Mouse (Mus musculus) heart, postnatal 25 days (tissue): ENCODE measurements around the gene Mllt1. TPM values are rescaled to one million over a fixed set of nuclear protein-coding genes. Genes with fewer than 3 reads are reported as not detected.
A peak's percentile ranks its signal among the peaks of the same experiment; 100 is the strongest.

ENCODE experiments used
- DNase-seq: peaks from one replicate; pipeline ENCODE4 v3.0.0; 2022; ENCODE audit warnings: low spot score
- intact Hi-C: fragments of 180-260 bp; cut with DNase I; formaldehyde crosslinking; loops from one replicate; pipeline ENCODE4 v1.15.1; 2025
- total RNA-seq, 2 experiments: library from RNA; stranded (reverse); gene quantifications; 2 replicates each; pipeline ENCODE4 v1.2.3; 2021

Mllt1 gene
- 10 to 100 TPM; 21.6 to 21.8 TPM for total RNA-seq

DNA sequence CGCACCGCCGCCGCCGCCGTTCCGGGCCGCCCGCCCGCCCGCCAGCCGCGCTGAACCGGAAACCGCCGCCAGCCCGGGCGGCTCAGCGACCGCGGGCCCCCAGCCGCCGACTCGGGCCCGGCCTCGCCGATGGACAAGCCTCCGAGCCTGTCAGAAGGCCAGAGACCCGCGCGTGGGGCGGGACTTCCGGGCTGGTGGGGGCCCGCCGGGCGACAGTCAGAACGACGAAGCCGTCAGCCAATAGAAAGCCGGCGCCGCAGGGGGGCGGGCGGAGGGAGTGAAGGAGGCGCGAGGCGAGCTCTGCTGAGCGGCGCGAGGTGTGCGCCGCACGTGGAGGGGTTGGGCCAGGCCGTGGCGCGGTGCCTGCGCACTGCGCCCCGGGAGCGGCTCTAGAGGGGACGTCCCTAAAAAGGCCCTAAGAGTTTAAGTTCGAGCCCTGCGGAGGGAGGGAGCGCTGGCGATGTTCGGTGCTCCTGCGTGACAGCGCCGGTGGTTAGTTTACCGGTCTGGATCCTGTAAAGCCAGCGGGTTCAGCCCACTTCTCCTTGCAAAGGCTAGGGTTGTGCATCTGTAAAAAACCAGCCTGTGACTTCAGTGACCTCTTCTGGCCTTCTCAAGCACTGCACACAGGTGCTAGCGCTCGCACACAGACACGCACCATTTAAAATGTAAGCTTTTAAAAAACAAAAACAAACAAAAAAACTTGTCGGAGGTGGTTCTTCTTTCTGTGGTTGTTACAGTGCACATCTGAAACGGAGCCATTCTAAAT lies at the start of gene Mllt1:
Gene Mllt1, minus strand, starts transcription at position 53 of the 769 bp plus-strand sequence.
- intact Hi-C loops = loop anchor here (5.0 kb wide), 1 partner anchor 38 kb away; no protein-coding TSS in a partner anchor
- peak; percentile 97 for DNase-seq

DNA sequence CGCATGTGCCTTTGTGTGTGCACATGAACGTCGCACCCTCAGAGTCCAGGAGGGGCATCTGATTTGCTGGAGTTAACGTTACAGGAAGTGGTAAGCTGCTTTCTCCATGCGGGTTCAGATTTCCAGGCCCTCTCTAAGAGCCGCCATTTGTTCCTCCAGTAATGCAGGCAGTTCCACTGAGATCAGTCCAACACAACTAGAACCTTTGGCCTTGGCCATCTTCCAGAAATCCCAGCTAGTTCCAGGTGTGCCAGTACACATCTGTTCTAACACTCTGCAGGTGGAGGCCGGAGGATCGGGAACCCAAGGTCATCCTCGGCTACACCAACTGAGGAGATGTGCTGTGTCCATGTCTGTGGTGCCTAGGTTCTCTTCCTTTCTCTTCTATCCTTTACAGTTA lies 49.7 kb upstream of the Mllt1 start:
- DNase-seq = no peak
- intact Hi-C loops = no loop called here

GRCm38 (mm10) chr17:56982013-56982412 lies 46.8 kb upstream of the Mllt1 start, which contains the start of gene Acer1:
Gene Acer1 (minus strand): TSS chr17:56982126.
- intact Hi-C loops = no loop called here
- DNase-seq = no peak

GRCm38 (mm10) chr17:56981049-56981448 lies 45.8 kb upstream of the Mllt1 start:
- DNase-seq = no peak
- intact Hi-C loops = no loop called here

DNA sequence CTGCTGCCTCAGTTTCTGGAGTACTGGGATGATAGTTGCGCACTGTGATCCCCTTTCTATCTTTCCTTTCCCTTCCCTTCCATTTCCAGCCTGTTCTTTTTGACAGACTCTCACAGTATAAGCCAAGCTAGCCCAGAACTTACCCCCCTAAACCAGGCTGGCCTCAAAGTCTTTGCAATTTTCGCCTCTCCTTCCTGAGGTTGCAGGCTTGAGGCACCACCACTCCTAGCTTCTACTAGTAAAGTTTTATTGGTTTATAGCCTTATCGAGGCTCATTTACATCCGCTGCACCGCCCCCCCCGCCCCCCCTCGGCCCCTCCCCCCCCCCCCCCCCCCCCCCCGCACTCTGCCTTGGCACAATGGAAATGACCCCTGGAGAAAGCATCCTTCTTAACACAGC lies 44.3 kb upstream of the Mllt1 start:
- intact Hi-C loops = no loop called here
- no peak for DNase-seq

DNA sequence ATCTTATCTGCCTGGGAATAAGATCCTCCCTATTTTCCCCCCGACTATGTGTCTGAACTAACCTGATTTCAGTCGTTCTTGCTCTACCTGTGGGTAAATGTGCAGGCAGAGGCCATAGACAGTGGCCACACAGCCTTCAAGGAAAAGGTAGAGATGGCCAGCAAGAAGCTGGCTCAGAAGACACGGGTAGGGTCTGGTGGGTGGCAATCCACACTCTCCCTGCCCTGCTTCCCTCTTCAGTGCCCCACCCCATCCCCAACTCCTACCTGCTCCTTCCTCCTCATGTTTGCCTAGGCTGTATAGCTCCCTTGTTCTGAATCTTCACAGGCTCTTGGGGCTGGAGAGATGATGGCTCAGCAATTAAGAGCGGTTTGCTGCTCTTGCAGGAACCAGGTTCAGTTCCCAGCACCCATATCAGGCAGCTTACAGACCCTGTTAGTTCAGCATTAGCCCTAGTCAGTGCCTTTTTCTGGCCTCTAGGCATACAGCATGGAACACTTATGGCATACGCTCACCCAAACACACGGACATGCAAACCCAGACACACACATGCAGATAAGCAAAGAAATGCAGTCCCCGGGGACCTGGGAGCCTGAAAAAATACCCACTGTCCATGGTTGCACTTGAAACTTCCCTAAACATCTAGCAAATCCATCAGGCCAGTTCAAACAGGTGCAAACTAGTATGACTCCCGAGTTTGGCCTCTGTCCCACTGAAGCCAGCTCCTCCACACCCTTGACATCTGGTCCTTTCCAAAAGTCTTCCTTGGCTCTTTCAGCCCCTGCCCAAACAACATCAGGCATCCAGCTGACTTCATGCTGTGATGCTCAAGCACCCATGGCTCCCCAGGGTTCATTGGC lies 41.5 kb upstream of the Mllt1 start:
- intact Hi-C loops = no loop called here
- DNase-seq = no peak

GRCm38 (mm10) chr17:56975391-56975790 lies 40.2 kb upstream of the Mllt1 start:
- DNase-seq = no peak
- intact Hi-C loops = no loop called here

GRCm38 (mm10) chr17:56974708-56975240 lies 39.6 kb upstream of the Mllt1 start:
- DNase-seq = no peak
- intact Hi-C loops = no loop called here

DNA sequence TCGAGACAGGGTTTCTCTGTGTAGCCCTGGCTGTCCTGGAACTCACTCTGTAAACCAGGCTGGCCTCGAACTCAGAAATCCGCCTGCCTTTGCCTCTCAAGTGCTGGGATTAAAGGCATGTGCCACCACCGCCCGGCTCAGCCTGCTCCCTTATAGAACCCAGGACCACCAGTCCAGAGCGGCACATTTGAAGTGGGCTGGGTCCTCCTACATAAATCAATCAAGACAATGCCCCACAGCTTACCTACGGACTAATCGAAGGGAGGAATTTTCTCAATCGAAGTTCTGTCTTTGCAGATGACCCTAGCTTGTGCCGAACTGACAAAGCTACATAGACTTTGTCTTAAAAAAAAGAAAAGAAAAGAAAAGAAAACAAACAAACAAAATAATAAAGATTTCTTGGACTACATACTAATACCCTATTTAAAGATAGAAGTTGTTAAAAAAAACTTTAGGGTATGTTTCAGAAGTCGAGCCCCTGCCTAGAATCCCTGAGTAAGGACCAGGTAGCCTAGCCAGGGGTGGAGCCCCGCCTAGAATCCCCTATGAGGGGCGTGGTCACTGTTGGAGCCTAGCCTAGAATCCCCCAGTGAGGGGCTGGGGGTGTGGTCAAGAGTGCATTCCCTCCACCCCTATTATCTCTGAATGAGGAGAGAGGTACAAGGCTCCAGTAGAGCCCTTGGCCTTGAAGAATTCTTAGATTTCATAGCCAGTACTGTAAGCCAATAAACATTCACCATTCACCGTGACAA lies 38.9 kb upstream of the Mllt1 start:
- DNase-seq = no peak
- intact Hi-C loops = no loop called here

DNA sequence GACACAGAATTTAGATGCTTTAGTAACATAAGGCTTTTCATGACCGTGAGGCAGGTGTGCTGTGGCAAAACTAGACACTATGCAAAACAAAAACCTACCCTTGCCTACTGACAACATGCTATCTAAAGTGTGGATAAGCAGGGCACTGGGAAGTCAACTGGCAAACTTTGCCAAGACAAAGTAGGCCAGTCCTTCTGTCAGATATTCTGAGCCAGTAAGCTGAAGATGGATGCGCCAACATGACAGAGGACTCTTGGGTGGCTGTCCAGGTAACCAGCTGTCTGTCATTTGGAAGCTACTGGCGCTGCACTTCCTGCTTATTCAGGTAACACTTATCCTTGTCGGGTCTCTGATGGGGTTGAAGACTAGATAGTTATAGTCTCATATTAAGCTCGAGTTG lies 34.9 kb upstream of the Mllt1 start:
- no peak for DNase-seq
- intact Hi-C loops = no loop called here

GRCm38 (mm10) chr17:56969321-56969720 lies 34.1 kb upstream of the Mllt1 start:
- intact Hi-C loops = no loop called here
- no peak for DNase-seq

DNA sequence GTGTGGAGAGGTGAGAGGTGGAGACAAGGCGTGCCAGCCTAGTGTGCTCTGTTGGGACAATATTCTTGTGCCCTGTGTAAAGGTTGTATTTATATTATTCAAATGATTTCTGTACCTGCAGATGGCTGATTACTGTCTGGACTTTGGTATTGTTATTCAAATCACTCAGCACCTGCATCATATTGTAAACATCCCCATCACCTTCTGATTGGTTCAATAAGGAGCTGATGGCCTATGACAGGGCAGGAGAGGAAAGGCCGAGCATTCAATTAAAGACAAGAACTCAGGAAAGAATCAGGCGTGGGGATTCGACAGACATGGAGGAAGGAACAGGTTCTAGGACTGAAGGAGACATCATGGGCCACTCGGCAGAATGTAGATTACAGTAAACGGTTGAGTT lies 28.4 kb upstream of the Mllt1 start:
- no peak for DNase-seq
- intact Hi-C loops = no loop called here

DNA sequence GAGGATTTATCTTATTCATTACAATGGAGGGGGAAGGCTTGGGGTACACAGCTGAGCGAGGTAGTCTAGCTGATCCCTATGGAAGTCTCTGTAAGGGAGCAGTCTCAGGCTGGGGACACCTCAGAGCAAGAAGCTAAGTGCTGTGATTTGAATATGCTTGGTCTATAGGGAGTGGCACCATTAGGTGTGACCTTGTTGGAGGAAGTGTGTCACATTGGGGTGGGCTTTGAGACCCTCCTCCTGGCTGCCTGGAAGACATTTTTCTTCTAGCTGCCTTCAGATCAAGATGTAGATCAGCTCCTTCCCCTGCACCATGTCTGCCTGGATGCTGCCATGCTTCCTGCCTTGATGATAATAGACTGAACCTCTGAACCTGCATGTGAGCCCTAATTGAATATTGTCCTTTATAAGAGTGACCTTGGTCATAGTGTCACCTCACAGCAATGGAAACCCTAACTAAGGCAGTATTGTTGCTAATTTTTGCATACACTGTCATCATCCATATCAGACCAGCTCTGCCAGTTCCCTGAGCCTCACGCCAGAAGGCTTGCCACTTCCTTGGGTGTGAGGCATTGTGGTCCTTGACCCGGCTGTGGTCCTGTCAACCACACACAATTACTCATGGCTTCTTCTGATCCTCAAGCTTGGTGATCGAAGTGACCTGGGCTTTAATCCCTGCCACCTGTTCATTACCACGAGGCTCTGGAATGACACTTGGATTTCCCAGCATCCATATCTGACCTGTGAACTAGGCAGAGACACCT lies 27.6 kb upstream of the Mllt1 start:
- DNase-seq = no peak
- intact Hi-C loops = no loop called here

DNA sequence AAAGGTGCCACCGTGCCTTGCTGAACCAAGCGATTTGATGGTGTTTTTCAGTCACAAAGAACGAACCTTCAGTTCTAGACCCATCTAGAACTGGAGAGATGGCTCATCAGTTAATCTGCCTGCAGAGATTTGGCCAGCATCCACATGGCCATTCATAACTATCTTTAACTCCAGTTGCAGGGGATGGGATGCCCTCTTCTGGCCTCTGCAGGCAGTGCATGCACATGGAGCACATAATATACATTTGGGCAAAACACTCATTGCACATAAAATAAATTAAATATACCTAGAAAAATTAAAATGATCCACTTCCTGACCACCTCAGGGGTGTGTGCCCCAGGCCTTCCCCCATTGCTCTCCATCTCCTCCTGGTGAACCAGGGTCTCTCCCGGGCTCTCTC lies 26.7 kb upstream of the Mllt1 start:
- no peak for DNase-seq
- intact Hi-C loops = no loop called here

DNA sequence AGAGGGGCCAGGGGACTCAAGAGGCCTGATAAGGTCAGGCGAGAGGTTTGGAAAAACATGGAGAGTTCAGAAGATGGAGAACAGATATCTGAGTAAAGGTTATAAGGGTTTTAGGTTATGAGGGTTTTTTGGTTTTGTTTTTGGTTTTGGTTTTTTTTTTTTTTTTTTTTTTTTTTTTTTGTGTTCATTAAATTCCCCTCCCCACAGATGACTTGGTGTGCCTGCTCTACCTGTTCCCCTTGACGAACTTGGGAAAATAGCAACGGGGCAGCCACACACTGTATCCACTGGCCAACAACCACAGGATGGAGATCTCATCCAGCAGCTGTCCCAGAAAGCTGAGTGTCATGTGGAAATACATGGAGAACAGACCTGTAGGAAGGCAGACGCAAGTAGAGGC lies 23.5 kb upstream of the Mllt1 start:
- no peak for DNase-seq
- intact Hi-C loops = no loop called here

- no peak for DNase-seq
Observed at GRCm38 (mm10) chr17:56957763-56958429, 22.7 kb upstream of the Mllt1 start.

DNA sequence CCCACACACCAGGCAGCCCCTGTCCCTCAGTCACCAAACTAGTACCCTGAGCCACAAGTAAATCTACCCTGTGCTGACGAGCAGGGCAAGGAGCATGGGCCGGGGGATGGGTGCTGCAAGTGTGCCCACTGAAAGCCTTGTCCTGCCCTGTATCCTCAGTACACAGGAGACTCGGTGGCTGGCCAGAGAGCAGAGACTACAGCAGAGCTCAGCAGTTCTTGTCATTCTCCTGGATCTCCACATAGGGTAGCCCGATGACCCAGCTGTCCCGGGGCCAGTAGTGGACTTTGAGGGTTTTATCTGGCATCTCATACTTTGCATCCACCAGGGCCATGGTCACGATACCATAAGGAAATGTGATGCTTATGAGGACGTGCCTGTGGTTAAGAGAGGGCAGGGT lies 19.7 kb upstream of the Mllt1 start:
- no peak for DNase-seq
- intact Hi-C loops = no loop called here

More at GRCm38 (mm10) chr17:56957763-56958429, 22.7 kb upstream of the Mllt1 start:
- intact Hi-C loops = no loop called here

- intact Hi-C loops = no loop called here
- no peak for DNase-seq
Observed at GRCm38 (mm10) chr17:56952639-56953038, 17.4 kb upstream of the Mllt1 start.

GRCm38 (mm10) chr17:56950915-56951314 lies 15.7 kb upstream of the Mllt1 start:
- no peak for DNase-seq

More at GRCm38 (mm10) chr17:56950915-56951314, 15.7 kb upstream of the Mllt1 start:
- intact Hi-C loops = loop anchor here (2.0 kb wide), 2 partner anchors 54 to 142 kb away; no protein-coding TSS in a partner anchor
